Mouse (Mus musculus) layer of hippocampus, postnatal 14 days (tissue): ENCODE measurements around the gene Slc2a6. TPM values are rescaled to one million over a fixed set of nuclear protein-coding genes. Genes with fewer than 3 reads are reported as not detected.
A peak's percentile ranks its signal among the peaks of the same experiment; 100 is the strongest.

Source experiments
- DNase-seq, 2 experiments: peaks; one replicate each; pipeline ENCODE4 v3.0.0; 2021 to 2022; ENCODE audit warnings: low spot score in 2 of 2, mixed read lengths in 1 of 2
- total RNA-seq, 2 experiments: library from RNA; stranded (reverse); gene quantifications; 2 replicates each; pipeline ENCODE4 v1.2.3; 2021

The Slc2a6 gene
- total RNA-seq, 2 experiments from 2014 or later = 46.3 to 46.7 TPM

- no peak for DNase-seq
Observed at GRCm38 (mm10) chr2:27037008-27037407, 9.2 kb upstream of the Slc2a6 start.

DNA sequence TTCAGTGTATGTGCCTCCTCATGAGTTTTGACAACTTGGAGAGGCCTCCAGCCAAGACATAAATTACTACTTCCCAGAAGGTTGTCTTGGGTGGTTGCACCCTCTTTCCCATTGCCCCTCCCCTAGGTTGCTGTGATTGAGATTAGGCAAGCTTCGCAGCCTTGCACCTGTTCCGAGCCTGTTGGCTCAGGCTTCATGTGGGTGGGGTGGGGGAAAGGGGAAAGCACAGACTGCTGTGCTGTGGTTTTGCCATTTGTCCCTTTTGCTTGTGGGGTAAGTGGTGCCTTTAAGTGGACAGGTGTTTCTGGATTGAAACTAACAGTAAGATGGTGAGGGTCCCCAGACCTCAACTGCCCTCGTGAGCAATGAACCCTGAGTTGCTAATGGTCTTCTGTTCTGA lies 8.2 kb upstream of the Slc2a6 start:
- DNase-seq = no peak

DNA sequence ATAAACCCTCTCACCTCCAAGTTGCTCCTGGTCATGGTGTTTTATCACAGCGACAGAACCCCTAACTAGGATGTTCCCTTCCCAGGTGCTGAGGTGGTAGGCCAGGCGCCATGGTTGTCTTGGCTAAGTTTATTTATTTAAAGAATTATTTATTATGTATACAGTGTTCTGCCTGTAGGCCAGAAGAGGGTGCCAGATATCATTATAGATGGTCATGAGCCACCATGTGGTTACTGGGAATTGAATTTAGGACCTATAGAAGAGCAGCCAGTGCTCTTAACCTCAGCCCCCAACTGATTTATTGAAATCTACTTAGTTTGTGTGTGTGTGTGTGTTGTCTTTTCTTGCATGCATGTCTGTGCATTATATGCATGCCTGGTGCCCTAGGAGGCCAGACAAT lies 4.6 kb upstream of the Slc2a6 start:
- no peak for DNase-seq

DNA sequence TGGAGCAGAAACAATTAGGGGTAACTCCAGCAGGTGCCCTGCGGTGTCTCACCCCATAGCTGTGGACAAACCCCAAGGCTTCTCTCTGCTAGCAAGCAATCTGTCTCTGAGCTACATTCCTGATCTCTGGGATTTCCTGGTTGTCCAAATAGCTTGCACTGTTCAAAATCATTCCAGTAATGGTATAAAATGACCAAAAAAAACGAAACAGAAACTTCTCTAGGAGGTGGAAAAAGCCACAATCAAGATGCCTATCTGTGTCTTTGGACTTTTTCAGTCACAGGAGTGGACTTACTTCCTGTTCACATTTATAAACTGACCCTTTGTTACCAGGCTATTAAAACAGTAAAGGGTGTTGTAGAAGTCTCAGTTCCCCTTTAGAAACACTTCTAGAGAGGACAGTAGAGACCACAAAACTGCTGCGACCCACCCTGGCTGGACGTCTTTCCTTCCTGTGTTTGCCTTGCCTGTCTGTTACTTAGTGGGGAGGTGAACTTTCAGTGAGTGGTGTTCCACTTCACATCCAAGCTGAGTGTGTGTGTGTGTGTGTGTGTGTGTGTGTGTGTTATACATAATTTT lies 728 bp upstream of the Slc2a6 start:
- DNase-seq = no peak

GRCm38 (mm10) chr2:27026857-27027617 lies 761 bp downstream of the Slc2a6 start:
- no peak for DNase-seq

GRCm38 (mm10) chr2:27026332-27026731 lies 1.5 kb downstream of the Slc2a6 start:
- no peak for DNase-seq

DNA sequence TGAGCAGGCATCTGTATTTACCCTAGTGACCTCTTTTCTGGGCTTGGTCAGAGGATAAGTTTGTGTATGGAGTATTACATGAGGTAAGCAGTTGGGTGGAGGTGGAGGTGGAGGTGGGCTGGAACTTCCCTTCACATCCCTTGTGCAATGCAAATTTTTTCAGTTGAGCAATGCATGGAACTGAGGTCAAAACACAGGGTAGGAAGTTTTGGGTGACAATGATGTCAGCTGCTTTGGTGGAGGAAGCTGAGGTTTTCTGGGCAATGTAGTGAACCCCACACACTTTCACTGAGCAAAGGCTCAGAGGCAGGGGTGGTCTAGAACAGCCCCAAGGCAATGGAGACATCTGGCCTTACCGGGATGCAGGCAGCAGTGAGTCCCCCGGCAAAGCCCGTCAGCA lies 2.3 kb downstream of the Slc2a6 start:
- no peak for DNase-seq

DNA sequence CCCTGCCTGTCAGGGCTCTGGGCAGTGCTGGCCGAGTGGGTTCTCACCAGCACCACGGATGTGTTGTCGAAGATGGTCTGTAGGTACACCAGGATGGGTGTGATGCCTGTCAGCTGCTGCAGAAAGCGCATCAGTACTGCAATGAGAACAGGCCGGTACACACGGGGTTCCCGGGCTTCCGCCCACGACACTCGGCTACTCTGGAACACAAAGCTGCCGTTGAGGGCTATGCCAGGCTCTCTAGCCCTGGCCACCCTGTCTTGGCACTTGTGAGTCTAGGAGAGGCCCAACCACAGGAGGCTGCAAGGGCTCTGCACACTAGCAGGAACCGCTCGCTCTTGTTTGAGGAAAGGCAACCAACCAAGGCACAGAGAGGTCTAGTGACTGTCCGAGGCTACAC lies 3.7 kb downstream of the Slc2a6 start:
- no peak for DNase-seq

- no peak for DNase-seq
Observed at GRCm38 (mm10) chr2:27022612-27023011, 5.2 kb downstream of the Slc2a6 start.

- DNase-seq = no peak
Observed at GRCm38 (mm10) chr2:27021103-27021502, 6.7 kb downstream of the Slc2a6 start.

DNA sequence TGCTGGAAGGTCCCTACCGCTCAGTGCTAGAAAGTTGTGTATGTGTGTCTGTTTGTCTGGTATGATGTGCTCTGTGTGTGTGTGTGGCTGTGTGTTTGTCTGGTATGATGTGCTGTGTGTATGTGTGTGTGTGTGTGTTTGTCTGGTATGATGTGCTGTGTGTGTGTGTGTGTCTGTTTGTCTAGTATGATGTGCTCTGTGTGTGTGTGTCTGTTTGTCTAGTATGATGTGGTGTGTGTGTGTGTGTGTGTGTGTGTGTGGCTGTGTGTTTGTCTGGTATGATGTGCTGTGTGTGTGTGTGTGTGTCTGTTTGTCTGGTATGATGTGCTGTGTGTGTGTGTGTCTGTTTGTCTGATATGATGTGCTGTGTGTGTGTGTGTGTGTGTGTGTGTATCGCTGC lies 8.3 kb downstream of the Slc2a6 start:
- DNase-seq = no peak

- peak; percentile 73 to 77 for DNase-seq
Observed at GRCm38 (mm10) chr2:27017802-27018201, 10.0 kb downstream of the Slc2a6 start.

GRCm38 (mm10) chr2:27009714-27010244 lies 18.0 kb downstream of the Slc2a6 start, which contains the start of gene Cacfd1:
Gene Cacfd1 (plus strand): TSS chr2:27009926.
- peak; percentile 78 to 80 for DNase-seq

GRCm38 (mm10) chr2:27007701-27008100 lies 20.1 kb downstream of the Slc2a6 start:
- DNase-seq = no peak

GRCm38 (mm10) chr2:27006255-27006654 lies 21.5 kb downstream of the Slc2a6 start:
- DNase-seq = no peak

DNA sequence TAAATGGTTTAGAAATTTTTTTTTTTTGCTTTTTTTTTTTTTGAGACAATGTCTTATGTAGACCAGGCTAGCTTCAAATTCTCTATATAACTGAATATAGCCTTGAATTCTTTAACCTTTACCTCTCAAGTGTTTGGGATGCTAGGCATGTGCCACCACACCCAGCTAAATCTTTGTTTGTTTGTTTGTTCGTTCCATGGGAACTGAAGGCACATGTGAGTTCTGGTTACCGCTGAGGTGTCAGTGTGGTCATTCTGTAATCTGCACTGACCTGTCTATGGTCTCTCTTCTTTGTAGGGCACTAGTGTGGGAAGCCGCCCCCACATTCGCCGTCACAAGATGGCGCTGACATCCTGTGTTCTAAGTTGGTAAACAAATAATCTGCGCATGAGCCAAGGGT lies 29.8 kb downstream of the Slc2a6 start:
- DNase-seq = no peak

- no peak for DNase-seq
Observed at GRCm38 (mm10) chr2:26997498-26997897, 30.3 kb downstream of the Slc2a6 start.

- DNase-seq = no peak
Observed at GRCm38 (mm10) chr2:26993936-26994335, 33.9 kb downstream of the Slc2a6 start.

GRCm38 (mm10) chr2:26984640-26985039 lies 43.2 kb downstream of the Slc2a6 start:
- no peak for DNase-seq

DNA sequence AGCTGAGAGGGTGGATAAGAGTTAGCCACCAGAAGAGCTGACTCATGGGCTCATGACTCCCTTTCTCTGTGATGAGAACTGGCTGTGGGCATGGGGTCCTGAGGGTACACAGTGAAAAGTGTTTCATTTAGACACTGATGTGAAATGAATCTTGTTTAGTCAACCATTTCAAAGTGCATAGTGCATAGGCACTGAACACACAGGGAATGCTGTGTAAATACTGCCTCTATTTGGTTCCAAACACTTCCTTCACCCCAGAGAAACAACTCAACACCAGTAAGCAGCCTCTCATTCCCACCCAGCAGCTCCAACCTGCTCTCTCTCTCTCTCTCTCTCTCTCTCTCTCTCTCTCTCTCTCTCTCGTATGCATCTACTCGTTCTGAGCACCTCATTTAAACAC lies 43.6 kb downstream of the Slc2a6 start:
- no peak for DNase-seq

DNA sequence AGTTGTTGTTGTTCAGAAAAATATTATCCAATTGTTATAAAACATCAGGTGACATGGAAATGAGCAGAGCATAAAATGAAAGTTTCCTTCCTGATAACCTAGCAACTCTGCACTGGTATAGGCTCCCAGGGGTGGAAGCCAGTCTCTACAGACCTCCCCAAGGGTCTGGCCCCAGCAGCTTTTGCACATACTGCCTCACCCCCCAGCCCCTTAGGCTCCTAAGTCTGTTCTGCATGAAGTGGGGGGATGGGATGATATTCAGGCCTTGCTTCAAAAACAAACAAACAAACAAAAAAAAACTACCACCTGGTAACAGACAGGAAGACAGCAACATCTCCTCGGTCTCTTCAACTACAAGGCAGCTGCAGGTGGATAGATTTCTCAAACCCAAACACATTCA lies 47.4 kb downstream of the Slc2a6 start:
- DNase-seq = no peak

DNA sequence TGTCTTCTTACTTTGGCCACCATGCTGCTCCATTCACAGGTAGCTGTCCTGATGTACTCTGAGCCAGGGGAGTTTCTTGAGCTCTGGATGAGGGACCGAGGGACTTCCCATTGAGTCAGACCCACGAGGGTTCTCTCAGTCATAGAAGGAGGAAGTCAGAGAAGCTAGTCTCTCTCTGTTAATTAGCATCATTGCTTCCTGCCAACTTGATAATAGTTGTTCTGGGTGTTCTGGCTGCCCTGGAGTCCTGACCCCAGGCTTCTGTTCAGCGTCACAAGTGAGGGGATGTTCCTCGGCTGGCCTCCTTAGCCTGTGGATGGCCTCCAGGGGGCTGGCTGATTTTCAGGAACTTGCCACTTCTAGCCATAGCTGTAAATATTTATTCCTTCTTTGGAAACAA lies 53.8 kb downstream of the Slc2a6 start:
- DNase-seq = no peak

DNA sequence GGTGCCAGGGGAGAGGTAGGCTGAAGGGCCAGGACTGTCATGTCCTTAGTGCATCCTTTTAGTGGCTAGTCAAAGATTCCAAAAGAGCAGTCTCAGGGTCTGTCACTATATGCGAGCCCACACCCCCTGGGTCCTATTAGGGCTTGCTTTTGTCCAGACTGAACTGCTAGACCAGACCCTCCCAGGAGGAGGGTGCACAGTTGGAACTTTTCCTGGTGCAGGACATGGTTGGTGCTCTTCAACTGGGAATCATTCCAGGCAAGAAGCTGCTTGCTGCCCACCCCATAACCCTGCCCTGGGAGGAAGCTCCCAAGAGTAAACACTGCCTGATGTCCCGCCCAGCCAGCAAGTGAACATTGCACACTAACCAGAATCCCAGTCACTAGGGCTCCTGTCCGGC lies 54.7 kb downstream of the Slc2a6 start, which contains the start of gene Adamts13:
Adamts13 (plus strand) TSS at position 301 of the 400 bp plus-strand sequence.
- no peak for DNase-seq
